ENCODE assay signal across 13 mouse cellular contexts in genomic region chr9:123769532-123769931, GRCm38 (mm10). TPM values are rescaled to one million over a fixed set of nuclear protein-coding genes. Genes with fewer than 3 reads are reported as not detected.
DNase-seq lines count a peak whose midpoint lies in the region; ATAC-seq and TF ChIP-seq lines count a peak whose summit lies in the region.
"Had no signal": no experiment of that assay in that cellular context is flagged by ENCODE, and none has a peak within 500 bp of the region (broad histone marks: within the 10 kb centered on the region; RNA-seq: fewer than 3 reads in every experiment).

No protein-coding gene starts in this region.

- TF ChIP-seq EP300 in heart, postnatal 0 days (IDR thresholded peaks at IDR 0.05; ENCODE audit: low read depth): no peak

- no peaks in the 10 kb centered on the region for H3K4me1 ChIP-seq in heart, postnatal 0 days (ENCODE audit: control insufficient read depth, insufficient read depth)
- H3K4me1 ChIP-seq in lung, embryonic 16.5 days (replicated peaks; ENCODE audit: control insufficient read depth, insufficient read depth, low read length): no peaks in the 10 kb centered on the region
- H3K4me1 ChIP-seq: limb, embryonic 13.5 days had no signal

- H3K9me3 ChIP-seq in heart, postnatal 0 days (replicated peaks; ENCODE audit: control insufficient read depth, low read length): no peaks in the 10 kb centered on the region
- no peaks in the 10 kb centered on the region for H3K9me3 ChIP-seq in lung, embryonic 16.5 days (ENCODE audit: control insufficient read depth, low read length)
- H3K9me3 ChIP-seq: limb, embryonic 13.5 days had no signal

- H3K27me3 ChIP-seq in heart, postnatal 0 days (ENCODE audit: control insufficient read depth, insufficient read depth, low read length): no peaks in the 10 kb centered on the region
- no peaks in the 10 kb centered on the region for H3K27me3 ChIP-seq in lung, embryonic 16.5 days (ENCODE audit: control insufficient read depth, insufficient read depth, low read depth, low read length)
- H3K27me3 ChIP-seq: limb, embryonic 13.5 days had no signal

- H3K9ac ChIP-seq in heart, postnatal 0 days (replicated peaks; ENCODE audit: low read depth, low read length): no peak overlapping the region; the same call in 1 of the 2 replicates
- H3K9ac ChIP-seq in lung, embryonic 16.5 days (ENCODE audit: low read length): no peak overlapping the region
- H3K9ac ChIP-seq: limb, embryonic 13.5 days had no signal

- peak overlapping the region; percentile 16; the same call in 1 of the 2 replicates for H3K4me3 ChIP-seq in heart, postnatal 0 days (ENCODE audit: low read depth, low read length)
- H3K4me3 ChIP-seq in lung, embryonic 16.5 days (ENCODE audit: low read length): no peak overlapping the region
- H3K4me3 ChIP-seq: limb, embryonic 13.5 days had no signal

- intact Hi-C loops in heart, postnatal 14 days (cut with DNase I): no loop called here

- DNase-seq in heart, postnatal 0 days (ENCODE audit: low spot score): no peak
- DNase-seq in heart, postnatal 14 days: no peak
- no peak for DNase-seq in lung, postnatal 10 days
- peak; percentile 69 for DNase-seq in thymus, postnatal 0 days (ENCODE audit: low spot score)
- no peak for DNase-seq in ovary, adult 18-20 months (ENCODE audit: low spot score)
- DNase-seq in frontal cortex, postnatal 10 days (ENCODE audit: low spot score in 2 of 2): no peak
- DNase-seq: cerebellum, postnatal 14 days; kidney, adult 18-20 months had no signal

- H3K27ac ChIP-seq in heart, postnatal 0 days (ENCODE audit: low read depth): peak overlapping the region; percentile 15; the same call in 1 of the 2 replicates
- H3K27ac ChIP-seq in lung, embryonic 16.5 days (ENCODE audit: low read length): 0 out of 2 replicates have a peak overlapping the region, but pooled peaks have one; percentile 3
- H3K27ac ChIP-seq: limb, embryonic 13.5 days had no signal

- ATAC-seq in heart, postnatal 0 days (ENCODE audit: insufficient read depth, low read depth): no peak
- ATAC-seq in lung, embryonic 16.5 days (ENCODE audit: low read depth): no peak
- ATAC-seq in hematopoietic stem cell, adult 5-6 weeks (replicated peaks in 1 of 2; ENCODE audit: insufficient read depth in 1 of 2, low FRiP score in 2 of 2, low TSS enrichment in 1 of 2, low read depth in 1 of 2, poor library complexity in 2 of 2, severe bottlenecking in 2 of 2): peak; percentile 38 to 64; a peak in 2 of 4 replicates
- ATAC-seq: midbrain, embryonic 16.5 days had no signal

- TF ChIP-seq CTCF in heart, postnatal 0 days (IDR thresholded peaks at IDR 0.05; ENCODE audit: low read depth): no peak

- WGBS in heart, postnatal 0 days: 48% methylated on average over 6 of the region's 6 CpGs
- 27% methylated on average over 6 of the region's 6 CpGs for WGBS in lung, embryonic 16.5 days

- peak overlapping the region; percentile 17; the same call in 1 of the 2 replicates for H3K4me2 ChIP-seq in heart, postnatal 0 days (ENCODE audit: low read depth, low read length)
- H3K4me2 ChIP-seq in lung, embryonic 16.5 days (ENCODE audit: low read depth, low read length): no peak overlapping the region
- H3K4me2 ChIP-seq: limb, embryonic 13.5 days had no signal

- no peaks in the 10 kb centered on the region for H3K36me3 ChIP-seq in heart, postnatal 0 days (replicated peaks; ENCODE audit: control insufficient read depth, insufficient read depth, low read length)
- no peaks in the 10 kb centered on the region for H3K36me3 ChIP-seq in lung, embryonic 16.5 days (ENCODE audit: control insufficient read depth, insufficient read depth, low read length)
- H3K36me3 ChIP-seq: limb, embryonic 13.5 days had no signal

RNA-seq across cellular contexts. Expression of gene Cxcr6, which starts 36.7 kb away (rescaled TPM):
- total RNA-seq in heart, postnatal 0 days (2014; rRNA removed; ENCODE audit: low replicate concordance): not detected in 2 replicates
- 0.14 and 0.30 TPM in 2 replicates for polyA plus RNA-seq in heart, postnatal 0 days (2015; fragmentation: Nextera tagmentation; extraction: Ambion mirVana)
- total RNA-seq in heart, postnatal 14 days (2021): under 1 TPM in 1 of 2 experiments, not detected in 1; 0.20 TPM
- polyA plus RNA-seq in lung, embryonic 16.5 days (2015; fragmentation: Nextera tagmentation; extraction: Ambion mirVana): 0.43 and 0.75 TPM in 2 replicates
- 2.9 and 3.4 TPM in 2 replicates for total RNA-seq in hematopoietic stem cell, adult 5-6 weeks (2017)
- polyA plus RNA-seq in thymus, postnatal 0 days (2015; fragmentation: Nextera tagmentation; extraction: Ambion mirVana): 17.4 and 17.8 TPM in 2 replicates
- total RNA-seq: layer of hippocampus, postnatal 25 days had no signal

RNA-seq across cellular contexts. Expression of gene Lztfl1, which starts 52.0 kb away (rescaled TPM):
- 11.2 and 28.4 TPM in 2 replicates for total RNA-seq in heart, postnatal 0 days (2014; rRNA removed; ENCODE audit: low replicate concordance)
- polyA plus RNA-seq in heart, postnatal 0 days (2015; fragmentation: Nextera tagmentation; extraction: Ambion mirVana): 36.2 and 37.7 TPM in 2 replicates
- total RNA-seq in heart, postnatal 14 days (2021): 10 to 100 TPM; 41.3 to 43.5 TPM
- polyA plus RNA-seq in lung, embryonic 16.5 days (2015; fragmentation: Nextera tagmentation; extraction: Ambion mirVana): 50.9 and 51.6 TPM in 2 replicates
- total RNA-seq in hematopoietic stem cell, adult 5-6 weeks (2017): 63.3 and 71.5 TPM in 2 replicates
- polyA plus RNA-seq in thymus, postnatal 0 days (2015; fragmentation: Nextera tagmentation; extraction: Ambion mirVana): 143 and 152 TPM in 2 replicates

Comparison
In these comparisons a context has a peak if more than half of its experiments do, and no peak if none do; other contexts are left out.
1. ATAC-seq: peak in hematopoietic stem cell, adult 5-6 weeks (2 of 2); none in heart, postnatal 0 days (single experiment) and lung, embryonic 16.5 days (single experiment).